Mouse (Mus musculus) E14TG2a.4 (cell line): ENCODE data around the gene Agap1.

Source experiments
- CTCF ChIP-seq: conservative IDR thresholded peaks from 2 replicates; pipeline ENCODE4 v1.5.1; 2014; ENCODE audit warnings: low read length
- POU5F1 ChIP-seq: IDR thresholded peaks from 2 replicates; pipeline ENCODE4 v1.6.1; 2014; ENCODE audit warnings: low read length, borderline replicate concordance

- TF ChIP-seq CTCF (no peak), POU5F1 (no peak)
Measured at GRCm38 (mm10) chr1:89547525-89548504, 93.2 kb downstream of the Agap1 start.
